ENCODE assay signal across 30 mouse cellular contexts in genomic region chr1:171922844-171923243, GRCm38 (mm10). TPM values are rescaled to one million over a fixed set of nuclear protein-coding genes. Genes with fewer than 3 reads are reported as not detected.
DNase-seq lines count a peak whose midpoint lies in the region; ATAC-seq and TF ChIP-seq lines count a peak whose summit lies in the region.
"Had no signal": no experiment of that assay in that cellular context is flagged by ENCODE, and none has a peak within 500 bp of the region (broad histone marks: within the 10 kb centered on the region; RNA-seq: fewer than 3 reads in every experiment).

No protein-coding gene starts in this region.

- no peak for DNase-seq in frontal cortex, postnatal 14 days (ENCODE audit: low spot score in 2 of 2)
- DNase-seq in thymus, adult 2 months: no peak
- no peak for DNase-seq in thymus, postnatal 36 days
- DNase-seq: adrenal gland, adult 8-10 months; adrenal gland, postnatal 14 days; adrenal gland, postnatal 36 days; B cell, adult 2 months; cerebellum, adult 11 months; cerebellum, adult 18-20 months; cerebellum, adult 8-10 months; cerebellum, adult 9-11 months; cerebellum, postnatal 14 days; cerebellum, postnatal 36 days; embryo, embryonic 11 days had no signal

- no peak overlapping the region for H3K4me3 ChIP-seq in thymus, adult 2 months (ENCODE audit: control insufficient read depth, insufficient read depth, low read length)
- H3K4me3 ChIP-seq: embryonic facial prominence, embryonic 13.5 days; embryonic facial prominence, embryonic 15.5 days; erythroblast, embryonic 14.5 days; forebrain, embryonic 10.5 days; forebrain, embryonic 12.5 days had no signal

- no peaks in the 10 kb centered on the region for H3K27me3 ChIP-seq in thymus, adult 2 months (ENCODE audit: control insufficient read depth, insufficient read depth, low read length)
- H3K27me3 ChIP-seq: CH12.LX; embryonic facial prominence, embryonic 13.5 days; embryonic facial prominence, embryonic 15.5 days; forebrain, embryonic 12.5 days had no signal

- H3K4me1 ChIP-seq in thymus, adult 2 months (replicated peaks; ENCODE audit: control insufficient read depth, insufficient read depth, low read length): peaks cover 17% of the 10 kb centered on the region
- H3K4me1 ChIP-seq: embryonic facial prominence, embryonic 13.5 days; embryonic facial prominence, embryonic 15.5 days; forebrain, embryonic 10.5 days; forebrain, embryonic 12.5 days had no signal

- peak overlapping the region; percentile 75 for H3K27ac ChIP-seq in thymus, adult 2 months (ENCODE audit: control insufficient read depth, insufficient read depth, low read length)
- H3K27ac ChIP-seq: embryonic facial prominence, embryonic 13.5 days; embryonic facial prominence, embryonic 15.5 days; forebrain, embryonic 10.5 days; forebrain, embryonic 12.5 days had no signal

- TF ChIP-seq POLR2A in thymus, adult 2 months (IDR thresholded peaks at IDR 0.05; ENCODE audit: control insufficient read depth, extremely low read depth, insufficient read depth, low read length, poor library complexity): no peak

- H3K36me3 ChIP-seq in thymus, adult 2 months (ENCODE audit: control insufficient read depth, insufficient read depth, low read length): peaks cover 17% of the 10 kb centered on the region; the same call in 1 of the 2 replicates
- H3K36me3 ChIP-seq: embryonic facial prominence, embryonic 13.5 days; embryonic facial prominence, embryonic 15.5 days; forebrain, embryonic 10.5 days; forebrain, embryonic 12.5 days; G1E had no signal

- ATAC-seq in frontal cortex, adult (ENCODE audit: low TSS enrichment): peak; percentile 89
- no peak for ATAC-seq in granulocyte monocyte progenitor cell, adult 5-6 weeks (replicated peaks; ENCODE audit: poor library complexity, severe bottlenecking)
- ATAC-seq: activated CD4-positive, CD25-positive, alpha-beta regulatory T cell, adult 4 months; CD4-positive, CD25-positive, alpha-beta regulatory T cell, adult 4 months; forebrain, embryonic 14.5 days; forebrain, embryonic 16.5 days; Patski had no signal

- 91% methylated on average over 5 of the region's 5 CpGs for WGBS in thymus, adult 2 months

- TF ChIP-seq CTCF in thymus, adult 2 months (IDR thresholded peaks at IDR 0.05; ENCODE audit: borderline replicate concordance, control insufficient read depth, extremely low read depth, insufficient read depth, low read length, poor library complexity): no peak

RNA-seq across cellular contexts. Expression of gene Slamf6, which starts 5.5 kb away (rescaled TPM):
- 46.6 and 52.0 TPM in 2 replicates for polyA plus RNA-seq in thymus, adult 2 months (2012; rRNA removed)
- total RNA-seq in granulocyte monocyte progenitor cell, adult 5-6 weeks (2014; fragmentation: Nextera tagmentation): 1.9 and 4.8 TPM in 2 replicates
- total RNA-seq in granulocyte monocyte progenitor cell, adult 5-6 weeks (2017): 1.4 and 4.7 TPM in 2 replicates
- polyA plus RNA-seq: embryonic facial prominence, embryonic 11.5 days; forebrain, embryonic 12.5 days; forebrain, embryonic 14.5 days; forebrain, embryonic 16.5 days; G1E; Patski had no signal

RNA-seq across cellular contexts. Expression of gene Gm10521, which starts 27.4 kb away (rescaled TPM):
- polyA plus RNA-seq in thymus, adult 2 months (2012; rRNA removed): 9.5 and 11.6 TPM in 2 replicates
- total RNA-seq in granulocyte monocyte progenitor cell, adult 5-6 weeks (2014; fragmentation: Nextera tagmentation): 1.6 and 2.3 TPM in 2 replicates
- total RNA-seq in granulocyte monocyte progenitor cell, adult 5-6 weeks (2017): 1.3 and 1.9 TPM in 2 replicates
- total RNA-seq: G1E had no signal
- polyA plus RNA-seq: brain, embryonic 14.5 days; embryonic facial prominence, embryonic 11.5 days; embryonic facial prominence, embryonic 13.5 days; embryonic facial prominence, embryonic 15.5 days; erythroblast, embryonic 14.5 days; forebrain, embryonic 10.5 days; forebrain, embryonic 12.5 days; forebrain, embryonic 14.5 days; forebrain, embryonic 16.5 days; G1E; Patski had no signal
